Mouse (Mus musculus) neural tube, embryonic 12.5 days (tissue): ENCODE data around the gene Olfr424. TPM values are rescaled to one million over a fixed set of nuclear protein-coding genes. Genes with fewer than 3 reads are reported as not detected.

ENCODE experiments used
- ATAC-seq: fragments of 200-750 bp; cut with Nextera tagmentation; 2 replicates; pipeline ENCODE4 v1.8.0; 2017; ENCODE audit warnings: low read depth, mild to moderate bottlenecking, moderate TSS enrichment, moderate library complexity; ENCODE audit not compliant: low FRiP score
- H3K27ac ChIP-seq: fragments of 300-500 bp; sonication (generic); 2 replicates; pipeline ENCODE4 v1.5.1; 2016
- H3K27me3 ChIP-seq: fragments of 300-500 bp; sonication (generic); replicated peaks from 2 replicates; pipeline ENCODE4 v1.6.1; 2016; ENCODE audit warnings: mild to moderate bottlenecking
- H3K36me3 ChIP-seq: fragments of 300-500 bp; sonication (generic); 2 replicates; pipeline ENCODE4 v1.6.1; 2016; ENCODE audit warnings: mild to moderate bottlenecking
- H3K4me1 ChIP-seq: fragments of 300-500 bp; sonication (generic); 2 replicates; pipeline ENCODE4 v1.6.1; 2016
- H3K4me2 ChIP-seq: fragments of 300-500 bp; sonication (generic); replicated peaks from 2 replicates; pipeline ENCODE4 v1.6.1; 2016; ENCODE audit warnings: mild to moderate bottlenecking
- H3K4me3 ChIP-seq: fragments of 300-500 bp; sonication (generic); 2 replicates; pipeline ENCODE4 v1.5.1; 2016
- H3K9ac ChIP-seq: fragments of 300-500 bp; sonication (generic); 2 replicates; pipeline ENCODE4 v1.6.1; 2016; ENCODE audit warnings: mild to moderate bottlenecking
- H3K9me3 ChIP-seq: fragments of 300-500 bp; sonication (generic); 2 replicates; pipeline ENCODE4 v1.6.1; 2016; ENCODE audit warnings: mild to moderate bottlenecking
- WGBS: fragments of 180-500 bp; shearing (Covaris S2); methylation state at CpG from one replicate; pipeline ENCODE4 v1.1.7; 2016; 5-methylcytosine and 5-hydroxymethylcytosine counted together
- polyA plus RNA-seq: library from polyadenylated mRNA; unstranded; fragments of >200 nt; fragmentation: Nextera tagmentation; extraction: Ambion mirVana; gene quantifications from 2 replicates; pipeline ENCODE4 v1.2.1, GENCODE M21; 2016

Gene Olfr424
- not detected in 2 replicates for polyA plus RNA-seq

- WGBS: 87% methylated on average over 3 of the region's 3 CpGs
- no peak for ATAC-seq
Observed at GRCm38 (mm10) chr1:174131217-174131616, at the start of gene Olfr424. Gene Olfr424, plus strand, starts transcription at chr1:174131517.

GRCm38 (mm10) chr1:174084031-174084430 is 47.3 kb upstream of the Olfr424 start, which contains the start of gene Olfr429:
Gene Olfr429, plus strand, starts transcription at chr1:174084331.
- ATAC-seq: no peak
- H3K27ac ChIP-seq: no peak within 1 kb of the TSS
- WGBS: 89% methylated on average over 2 of the region's 2 CpGs
- no peak within 1 kb of the TSS for H3K9ac ChIP-seq
- no peaks in the 10 kb centered on the region for H3K9me3 ChIP-seq
- no peak within 1 kb of the TSS for H3K4me2 ChIP-seq
- H3K27me3 ChIP-seq: no peaks in the 10 kb centered on the region
- H3K4me3 ChIP-seq: no peak within 1 kb of the TSS
- no peaks in the 10 kb centered on the region for H3K36me3 ChIP-seq
- H3K4me1 ChIP-seq: no peaks in the 10 kb centered on the region

More at GRCm38 (mm10) chr1:174131217-174131616, at the start of gene Olfr424:
- no peak within 1 kb of the TSS for H3K4me3 ChIP-seq
- H3K4me2 ChIP-seq: no peak within 1 kb of the TSS
- no peaks in the 10 kb centered on the region for H3K36me3 ChIP-seq
- no peaks in the 10 kb centered on the region for H3K9me3 ChIP-seq
- no peak within 1 kb of the TSS for H3K27ac ChIP-seq
- no peaks in the 10 kb centered on the region for H3K27me3 ChIP-seq
- H3K4me1 ChIP-seq: no peaks in the 10 kb centered on the region
- no peak within 1 kb of the TSS for H3K9ac ChIP-seq

- Histone ChIP-seq H3K4me3 (no peak within 1 kb of the TSS), H3K9ac (no peak within 1 kb of the TSS), H3K4me2 (no peak within 1 kb of the TSS), H3K36me3 (no peaks in the 10 kb centered on the region), H3K27me3 (no peaks in the 10 kb centered on the region), H3K4me1 (no peaks in the 10 kb centered on the region), H3K9me3 (no peaks in the 10 kb centered on the region), H3K27ac (no peak within 1 kb of the TSS)
- 88% methylated on average over 1 of the region's 1 CpGs for WGBS
- ATAC-seq: no peak
Observed at GRCm38 (mm10) chr1:174096591-174096990, 34.7 kb upstream of the Olfr424 start, which contains the start of gene Olfr427. Gene Olfr427, plus strand, starts transcription at chr1:174096891.

- H3K4me3 ChIP-seq: no peak overlapping the region
- no peak overlapping the region for H3K9ac ChIP-seq
- no peaks in the 10 kb centered on the region for H3K27me3 ChIP-seq
- H3K36me3 ChIP-seq: no peaks in the 10 kb centered on the region
- 67% methylated on average over 2 of the region's 2 CpGs for WGBS
- no peak overlapping the region for H3K4me2 ChIP-seq
- no peaks in the 10 kb centered on the region for H3K9me3 ChIP-seq
- no peak overlapping the region for H3K27ac ChIP-seq
- H3K4me1 ChIP-seq: no peaks in the 10 kb centered on the region
- no peak for ATAC-seq
Observed at GRCm38 (mm10) chr1:174103735-174104134, 27.6 kb upstream of the Olfr424 start.

- no peak for ATAC-seq
- 53% methylated on average over 2 of the region's 2 CpGs for WGBS
Observed at GRCm38 (mm10) chr1:174121062-174121461, 10.3 kb upstream of the Olfr424 start, which contains the start of gene Olfr231. Gene Olfr231, minus strand, starts transcription at chr1:174121162.

GRCm38 (mm10) chr1:174131999-174132398 is 682 bp downstream of the Olfr424 start:
- no peak overlapping the region for H3K27ac ChIP-seq
- no peaks in the 10 kb centered on the region for H3K4me1 ChIP-seq
- no peak overlapping the region for H3K4me3 ChIP-seq
- no peaks in the 10 kb centered on the region for H3K36me3 ChIP-seq
- no peak overlapping the region for H3K4me2 ChIP-seq
- WGBS: 84% methylated on average over 3 of the region's 3 CpGs
- H3K9me3 ChIP-seq: no peaks in the 10 kb centered on the region
- H3K9ac ChIP-seq: no peak overlapping the region
- H3K27me3 ChIP-seq: no peaks in the 10 kb centered on the region
- ATAC-seq: no peak

More at GRCm38 (mm10) chr1:174121062-174121461, 10.3 kb upstream of the Olfr424 start, which contains the start of gene Olfr231:
- Histone ChIP-seq H3K4me3 (no peak within 1 kb of the TSS), H3K36me3 (no peaks in the 10 kb centered on the region), H3K4me1 (no peaks in the 10 kb centered on the region), H3K4me2 (no peak within 1 kb of the TSS), H3K9me3 (no peaks in the 10 kb centered on the region), H3K27ac (no peak within 1 kb of the TSS), H3K9ac (no peak within 1 kb of the TSS), H3K27me3 (no peaks in the 10 kb centered on the region)

GRCm38 (mm10) chr1:174141384-174141783 is 10.1 kb downstream of the Olfr424 start:
- Histone ChIP-seq H3K27me3 (no peaks in the 10 kb centered on the region), H3K4me2 (no peak overlapping the region), H3K36me3 (no peaks in the 10 kb centered on the region), H3K27ac (no peak overlapping the region), H3K9ac (no peak overlapping the region), H3K4me1 (no peaks in the 10 kb centered on the region), H3K9me3 (no peaks in the 10 kb centered on the region), H3K4me3 (no peak overlapping the region)
- 79% methylated on average over 2 of the region's 2 CpGs for WGBS
- no peak for ATAC-seq

- no peak overlapping the region for H3K27ac ChIP-seq
- H3K36me3 ChIP-seq: no peaks in the 10 kb centered on the region
- no peak overlapping the region for H3K4me3 ChIP-seq
- no peak overlapping the region for H3K9ac ChIP-seq
- no peaks in the 10 kb centered on the region for H3K4me1 ChIP-seq
- 84% methylated on average over 1 of the region's 1 CpGs for WGBS
- no peaks in the 10 kb centered on the region for H3K27me3 ChIP-seq
- ATAC-seq: no peak
- no peak overlapping the region for H3K4me2 ChIP-seq
- H3K9me3 ChIP-seq: no peaks in the 10 kb centered on the region
Observed at GRCm38 (mm10) chr1:174146696-174147095, 15.4 kb downstream of the Olfr424 start.

- no peak for ATAC-seq
Observed at GRCm38 (mm10) chr1:174149289-174149688, 18.0 kb downstream of the Olfr424 start.

GRCm38 (mm10) chr1:174155333-174155732 is 24.0 kb downstream of the Olfr424 start, which contains the start of gene Olfr420:
Gene Olfr420, plus strand, starts transcription at chr1:174155633.
- H3K9ac ChIP-seq: no peak within 1 kb of the TSS
- no peaks in the 10 kb centered on the region for H3K27me3 ChIP-seq
- H3K4me2 ChIP-seq: no peak within 1 kb of the TSS
- no peak within 1 kb of the TSS for H3K4me3 ChIP-seq
- no peak within 1 kb of the TSS for H3K27ac ChIP-seq
- no peaks in the 10 kb centered on the region for H3K4me1 ChIP-seq
- WGBS: 86% methylated on average over 1 of the region's 1 CpGs
- no peak for ATAC-seq
- H3K9me3 ChIP-seq: no peaks in the 10 kb centered on the region
- no peaks in the 10 kb centered on the region for H3K36me3 ChIP-seq

More at GRCm38 (mm10) chr1:174149289-174149688, 18.0 kb downstream of the Olfr424 start:
- Histone ChIP-seq H3K27ac (no peak overlapping the region), H3K27me3 (no peaks in the 10 kb centered on the region), H3K4me2 (no peak overlapping the region), H3K9me3 (no peaks in the 10 kb centered on the region), H3K4me1 (no peaks in the 10 kb centered on the region), H3K36me3 (no peaks in the 10 kb centered on the region), H3K4me3 (no peak overlapping the region), H3K9ac (no peak overlapping the region)
- 94% methylated on average over 2 of the region's 2 CpGs for WGBS

GRCm38 (mm10) chr1:174157622-174158021 is 26.3 kb downstream of the Olfr424 start:
- no peak overlapping the region for H3K9ac ChIP-seq
- H3K4me3 ChIP-seq: no peak overlapping the region
- no peaks in the 10 kb centered on the region for H3K9me3 ChIP-seq
- 92% methylated on average over 3 of the region's 3 CpGs for WGBS
- no peak for ATAC-seq
- no peaks in the 10 kb centered on the region for H3K4me1 ChIP-seq
- no peaks in the 10 kb centered on the region for H3K36me3 ChIP-seq
- H3K27me3 ChIP-seq: no peaks in the 10 kb centered on the region
- H3K27ac ChIP-seq: no peak overlapping the region
- no peak overlapping the region for H3K4me2 ChIP-seq

- H3K27ac ChIP-seq: no peak overlapping the region
- no peaks in the 10 kb centered on the region for H3K4me1 ChIP-seq
- no peaks in the 10 kb centered on the region for H3K27me3 ChIP-seq
- 88% methylated on average over 1 of the region's 1 CpGs for WGBS
- H3K9me3 ChIP-seq: no peaks in the 10 kb centered on the region
- H3K36me3 ChIP-seq: no peaks in the 10 kb centered on the region
- no peak overlapping the region for H3K4me3 ChIP-seq
- H3K4me2 ChIP-seq: no peak overlapping the region
- H3K9ac ChIP-seq: no peak overlapping the region
- ATAC-seq: no peak
Observed at GRCm38 (mm10) chr1:174158512-174158911, 27.2 kb downstream of the Olfr424 start.

- Histone ChIP-seq H3K27ac (no peak overlapping the region), H3K9ac (no peak overlapping the region), H3K4me1 (no peaks in the 10 kb centered on the region), H3K4me3 (no peak overlapping the region), H3K9me3 (no peaks in the 10 kb centered on the region), H3K36me3 (no peaks in the 10 kb centered on the region), H3K27me3 (no peaks in the 10 kb centered on the region), H3K4me2 (no peak overlapping the region)
- no peak for ATAC-seq
- 93% methylated on average over 10 of the region's 10 CpGs for WGBS
Observed at GRCm38 (mm10) chr1:174159095-174159494, 27.8 kb downstream of the Olfr424 start.
